Mouse (Mus musculus): ENCODE results near the gene Cluh.

The Cluh gene

GRCm38 (mm10) chr11:74673561-74673960, 24.3 kb downstream of the Cluh start:
- no peak for DNase-seq (ENCODE audit: low read depth, low spot score)

DNA sequence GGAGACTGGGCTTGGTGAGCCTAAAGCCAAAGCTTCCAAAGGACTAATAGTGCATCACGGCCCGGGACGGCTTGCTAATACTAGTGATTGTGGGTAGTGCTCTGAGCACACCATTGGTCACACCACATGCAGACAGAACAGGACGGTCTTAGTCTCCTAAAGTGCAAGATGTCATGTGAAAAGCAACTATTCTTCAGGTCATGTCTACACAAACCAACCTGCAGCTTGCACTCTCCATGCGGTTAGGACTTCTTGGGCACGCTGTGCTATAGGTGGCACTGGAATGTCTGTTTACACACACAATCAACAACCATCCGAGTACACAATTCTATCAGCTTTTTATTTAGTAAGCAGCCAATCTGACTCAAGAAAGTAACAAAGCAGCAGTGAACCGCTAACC, 25.4 kb downstream of the Cluh start:
- no peak for DNase-seq (ENCODE audit: low read depth, low spot score)

- DNase-seq (ENCODE audit: low read depth, low spot score) = no peak
Measured at GRCm38 (mm10) chr11:74675156-74675555, 25.9 kb downstream of the Cluh start.

GRCm38 (mm10) chr11:74692151-74692550, 42.9 kb downstream of the Cluh start:
- no peak for DNase-seq (ENCODE audit: low read depth, low spot score)

- DNase-seq (ENCODE audit: low read depth, low spot score) = no peak
Measured at GRCm38 (mm10) chr11:74699505-74699904, 50.2 kb downstream of the Cluh start.

DNA sequence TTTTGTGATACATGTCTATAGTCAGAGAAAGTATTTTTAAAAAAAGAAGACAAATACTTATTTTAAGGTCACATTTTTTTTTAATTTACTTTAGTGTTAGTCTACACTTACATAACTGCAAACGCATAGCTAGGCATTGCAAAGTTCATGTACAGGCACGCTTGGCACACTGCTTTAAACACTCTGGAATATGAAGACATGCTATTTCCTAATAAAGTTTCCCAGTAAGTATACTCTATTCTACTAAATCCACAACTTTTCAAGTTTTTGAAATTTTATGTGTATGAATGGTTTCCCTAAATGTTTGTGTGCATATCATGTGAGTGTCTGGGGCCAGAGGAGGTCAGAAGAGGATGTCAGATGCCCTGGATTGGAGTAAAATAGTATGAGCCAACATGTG, 54.8 kb downstream of the Cluh start:
- DNase-seq (ENCODE audit: low read depth, low spot score) = no peak

DNA sequence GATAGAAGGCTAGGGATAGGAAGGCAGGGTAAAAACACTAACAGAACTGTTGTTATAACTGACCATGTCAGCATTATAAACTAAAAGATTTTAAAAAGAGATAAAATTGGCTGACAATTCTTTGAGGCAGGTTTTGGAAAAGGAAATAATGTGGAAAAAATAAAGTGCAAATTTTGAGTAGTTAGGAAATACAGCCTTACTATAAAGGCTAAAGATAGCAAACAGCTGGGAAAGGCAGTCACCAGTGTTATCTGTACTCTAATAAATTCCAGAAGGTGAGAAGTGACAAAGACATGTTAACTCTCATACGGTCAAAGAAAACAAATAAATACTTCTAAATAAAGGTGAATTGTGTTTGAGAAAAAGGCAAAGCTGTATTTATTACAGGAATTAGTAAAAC, 59.5 kb downstream of the Cluh start:
- DNase-seq (ENCODE audit: low read depth, low spot score) = no peak

- DNase-seq (ENCODE audit: low read depth, low spot score) = no peak
Measured at GRCm38 (mm10) chr11:74710671-74711070, 61.4 kb downstream of the Cluh start.

DNA sequence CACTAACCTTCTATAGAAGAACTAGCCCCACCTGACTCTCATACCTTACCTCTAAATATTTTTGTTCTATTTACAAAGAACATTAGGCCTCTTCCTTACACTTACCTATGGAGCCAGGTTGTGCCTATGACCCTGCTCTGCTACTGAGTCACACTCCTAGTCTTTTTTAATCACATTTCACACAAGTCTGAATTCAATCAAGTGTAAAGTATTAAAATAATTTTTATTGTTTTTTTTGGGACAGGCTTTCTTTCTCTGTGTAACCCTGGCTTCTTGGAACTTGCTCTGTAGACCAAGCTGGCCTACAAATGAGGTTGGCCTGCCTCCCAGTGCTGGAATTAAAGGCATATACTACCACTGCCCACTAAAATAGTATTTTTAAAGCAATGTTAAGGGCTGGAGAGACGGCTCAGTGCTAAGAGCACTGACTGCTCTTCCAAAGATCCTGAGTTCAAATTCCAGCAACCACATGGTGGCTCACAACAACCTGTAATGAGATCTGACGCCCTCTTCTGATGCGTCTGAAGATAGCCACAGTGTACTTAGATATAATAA, 66.8 kb downstream of the Cluh start:
- no peak for DNase-seq (ENCODE audit: low read depth, low spot score)

Data from A20 (cell line).